Mouse (Mus musculus) gastrocnemius, adult 18-20 months (tissue): ENCODE data around the gene Gm15557. TPM values are rescaled to one million over a fixed set of nuclear protein-coding genes. Genes with fewer than 3 reads are reported as not detected.

Experiments used
- DNase-seq: peaks from one replicate; pipeline ENCODE4 v3.0.0; 2021; ENCODE audit warnings: low spot score
- total RNA-seq, 2 experiments: library from RNA; stranded (reverse); gene quantifications; 2 replicates each; pipeline ENCODE4 v1.2.3; 2021

Gm15557 gene
- total RNA-seq, 2 experiments from 2014 or later: not detected

DNA sequence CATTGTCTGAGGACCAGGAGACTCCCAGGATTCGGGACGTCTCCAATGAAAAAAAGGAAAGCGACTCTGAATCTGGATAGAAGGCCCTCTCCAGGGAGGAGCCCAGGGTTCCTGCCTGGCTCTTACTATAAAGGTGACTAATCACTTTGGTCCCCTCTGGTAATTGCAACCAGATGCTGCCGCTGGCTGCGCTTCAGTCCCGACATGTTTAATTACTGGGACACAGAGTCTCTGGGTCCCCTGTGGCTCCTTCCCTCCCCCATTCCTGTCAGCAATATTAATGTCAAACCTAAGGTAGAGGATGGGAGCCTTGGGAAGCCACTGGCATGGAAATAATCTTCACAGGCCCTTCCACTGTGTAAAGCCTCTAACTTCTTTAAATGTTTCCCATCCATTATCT is 8.8 kb downstream of the Gm15557 start:
- peak; percentile 34 for DNase-seq

DNA sequence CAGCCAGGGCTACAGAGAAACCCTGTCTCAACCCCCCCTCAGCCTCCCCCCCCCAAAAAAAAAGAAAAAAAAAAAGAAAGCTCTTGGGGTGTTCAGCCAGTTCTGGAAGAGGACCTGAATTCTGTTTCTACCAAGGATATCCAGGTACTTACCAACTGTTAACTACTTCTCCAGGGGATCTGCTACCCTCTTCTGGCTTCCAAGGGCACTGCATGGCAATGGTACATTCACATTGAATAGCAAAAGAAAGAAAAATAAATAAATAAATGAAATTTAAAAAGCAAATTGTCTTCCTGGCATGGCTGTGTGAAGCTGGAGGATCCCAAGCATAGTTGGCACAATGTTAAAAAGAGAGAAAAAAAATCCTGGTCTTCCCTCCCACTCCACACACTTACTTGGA is 11.5 kb downstream of the Gm15557 start:
- DNase-seq: peak; percentile 58

- DNase-seq: peak; percentile 92
These were observed 15.9 kb downstream of the Gm15557 start, which contains the start of gene Cep250 for GRCm38 (mm10) chr2:155956134-155957059. Gene Cep250, plus strand, starts transcription at chr2:155956458.

DNA sequence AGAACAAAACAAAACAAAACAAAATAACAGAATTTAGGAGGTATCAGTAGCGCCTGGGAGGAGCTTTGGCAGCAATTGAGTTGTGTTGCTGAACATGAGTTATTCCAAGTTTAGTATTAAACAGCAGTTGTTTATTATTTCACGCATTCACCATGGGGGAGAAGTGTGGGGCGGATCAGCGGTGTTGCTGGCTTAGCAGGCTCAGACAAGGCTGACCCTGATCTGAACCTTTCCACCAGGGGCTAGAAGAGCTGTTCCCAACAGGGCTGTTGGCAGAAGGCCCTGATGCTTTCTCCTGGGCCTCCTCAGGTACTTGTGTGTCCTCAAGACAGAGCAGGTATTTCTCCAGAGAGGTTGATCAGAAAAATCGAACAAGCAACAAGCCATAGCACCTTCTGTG is 19.5 kb downstream of the Gm15557 start:
- DNase-seq: no peak

- DNase-seq: no peak
These were observed 21.3 kb downstream of the Gm15557 start for GRCm38 (mm10) chr2:155961862-155962261.

- DNase-seq: peak; percentile 31
These were observed 22.5 kb downstream of the Gm15557 start for GRCm38 (mm10) chr2:155962991-155963390.

DNA sequence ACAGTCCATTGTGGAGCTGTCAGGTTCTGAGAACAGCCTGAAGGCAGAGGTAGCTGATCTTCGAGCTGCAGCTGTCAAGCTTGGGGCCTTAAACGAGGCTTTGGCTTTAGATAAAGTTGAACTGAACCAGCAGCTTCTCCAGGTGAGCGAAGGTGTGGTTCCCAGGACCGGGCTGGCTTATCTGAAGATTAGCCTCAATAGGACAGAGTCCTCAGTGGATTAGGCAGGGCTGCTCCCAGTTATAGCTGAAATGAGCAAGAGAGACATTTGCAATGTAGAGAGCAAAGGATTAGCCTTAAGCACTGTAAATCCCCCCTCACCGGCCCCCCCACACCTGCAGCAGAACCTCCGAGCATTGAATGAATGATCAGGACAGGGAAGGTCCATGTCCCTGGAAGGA is 32.8 kb downstream of the Gm15557 start:
- DNase-seq: no peak

DNA sequence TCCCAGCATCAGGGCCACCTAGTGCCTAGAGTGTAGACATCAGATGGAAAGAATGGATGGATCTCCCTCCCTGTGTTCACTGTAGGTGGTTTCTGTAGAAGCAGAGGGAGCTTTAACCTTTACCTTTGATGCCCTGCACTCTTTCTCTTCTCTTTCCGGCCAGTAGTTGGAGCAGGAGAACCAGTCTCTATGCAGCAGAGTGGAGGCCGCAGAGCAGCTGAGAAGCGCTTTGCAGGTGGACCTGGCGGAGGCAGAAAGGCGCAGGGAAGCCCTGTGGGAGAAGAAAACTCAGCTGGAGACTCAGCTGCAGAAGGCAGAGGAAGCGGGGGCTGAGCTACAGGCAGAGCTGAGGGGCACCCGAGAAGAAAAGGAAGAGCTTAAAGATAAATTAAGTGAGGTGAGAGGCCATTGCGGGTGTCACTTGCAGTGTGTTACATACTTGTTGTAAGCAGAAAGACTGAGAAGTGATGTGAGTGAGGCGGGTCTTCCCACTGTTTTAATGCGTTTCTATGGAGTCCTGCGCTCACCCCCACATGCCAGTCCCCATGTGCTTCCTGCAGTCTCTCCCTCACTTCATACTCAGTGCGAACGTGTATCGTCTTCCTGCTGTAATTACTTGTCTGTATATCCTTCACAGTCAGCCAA is 33.7 kb downstream of the Gm15557 start:
- DNase-seq: no peak

DNA sequence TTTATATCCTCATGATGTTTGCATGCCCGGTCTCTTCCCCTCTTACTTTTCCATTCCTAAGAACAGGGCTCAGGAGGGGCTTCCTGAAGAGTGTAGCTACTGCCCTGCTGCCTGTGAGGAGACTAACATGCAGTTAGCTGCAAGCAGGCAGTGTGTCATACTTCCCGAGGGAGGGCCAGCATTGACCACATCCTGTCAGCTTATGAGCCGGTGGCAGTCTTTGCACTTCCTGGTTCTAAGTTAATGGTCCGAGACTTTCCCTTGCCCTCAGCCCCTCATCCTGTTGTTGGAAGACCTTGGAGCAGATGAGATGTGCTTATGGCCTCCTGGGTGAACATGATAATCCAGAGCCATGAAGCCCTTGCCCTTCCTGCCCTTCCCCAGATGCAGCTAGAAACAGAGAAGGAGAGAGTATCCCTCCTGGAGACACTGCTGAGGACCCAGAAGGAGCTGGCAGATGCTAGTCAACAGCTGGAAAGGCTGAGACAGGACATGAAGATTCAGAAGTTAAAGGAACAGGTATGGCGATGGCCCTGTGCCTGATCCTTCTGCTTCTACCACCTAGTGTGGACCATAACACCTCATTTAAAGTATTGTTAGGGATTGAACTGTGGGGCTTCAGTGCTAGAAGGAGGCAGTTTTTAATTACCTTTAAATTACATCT is 38.9 kb downstream of the Gm15557 start:
- DNase-seq: no peak

DNA sequence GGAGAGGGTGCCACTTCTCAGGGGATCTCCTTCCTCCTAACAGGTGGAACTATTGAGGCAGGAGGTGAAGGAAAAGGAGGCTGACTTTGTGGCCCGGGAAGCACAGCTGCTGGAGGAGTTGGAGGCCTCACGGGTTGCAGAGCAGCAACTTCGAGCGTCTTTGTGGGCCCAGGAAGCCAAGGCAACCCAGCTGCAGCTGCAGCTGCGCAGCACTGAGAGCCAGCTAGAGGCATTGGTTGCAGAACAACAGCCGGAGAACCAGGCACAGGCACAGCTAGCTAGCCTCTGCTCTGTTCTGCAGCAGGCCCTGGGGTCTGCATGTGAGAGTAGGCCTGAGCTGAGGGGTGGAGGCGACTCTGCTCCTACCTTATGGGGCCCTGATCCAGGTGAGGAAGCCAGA is 45.2 kb downstream of the Gm15557 start:
- DNase-seq: no peak

DNA sequence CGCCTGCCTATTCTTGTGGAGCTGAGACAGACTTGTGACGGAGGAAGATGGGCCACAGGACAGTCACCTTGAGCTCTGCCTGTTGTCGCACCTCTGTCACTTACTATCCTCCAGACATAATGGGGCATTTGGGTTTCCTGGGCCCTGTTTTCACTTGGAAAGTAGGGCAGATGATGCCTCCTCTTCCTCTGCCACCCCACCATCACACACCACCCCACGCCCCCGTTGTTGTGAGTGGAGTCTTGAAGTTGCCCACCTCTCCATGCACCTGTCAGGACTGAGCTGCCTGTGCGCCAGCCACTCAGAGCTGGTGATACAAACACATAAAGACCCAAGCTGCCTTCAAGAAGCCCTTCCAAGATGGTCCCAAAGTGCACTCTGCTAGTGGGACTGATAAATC is 46.6 kb downstream of the Gm15557 start:
- DNase-seq: no peak

- DNase-seq: no peak
These were observed 48.6 kb downstream of the Gm15557 start for GRCm38 (mm10) chr2:155989085-155989484.

DNA sequence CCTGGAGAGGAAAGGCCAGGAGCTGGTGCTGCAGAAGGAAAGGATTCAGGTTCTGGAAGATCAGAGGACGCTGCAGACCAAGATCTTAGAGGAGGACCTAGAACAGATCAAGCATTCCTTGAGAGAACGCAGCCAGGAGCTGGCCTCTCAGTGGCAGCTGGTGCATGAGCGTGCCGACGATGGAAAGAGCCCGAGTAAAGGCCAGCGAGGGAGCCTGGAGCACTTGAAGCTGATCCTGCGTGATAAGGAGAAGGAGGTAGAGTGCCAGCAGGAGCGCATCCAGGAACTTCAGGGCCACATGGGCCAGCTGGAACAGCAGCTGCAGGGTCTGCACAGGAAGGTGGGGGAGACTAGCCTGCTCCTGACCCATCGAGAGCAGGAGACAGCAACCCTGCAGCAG is 50.6 kb downstream of the Gm15557 start:
- no peak for DNase-seq

DNA sequence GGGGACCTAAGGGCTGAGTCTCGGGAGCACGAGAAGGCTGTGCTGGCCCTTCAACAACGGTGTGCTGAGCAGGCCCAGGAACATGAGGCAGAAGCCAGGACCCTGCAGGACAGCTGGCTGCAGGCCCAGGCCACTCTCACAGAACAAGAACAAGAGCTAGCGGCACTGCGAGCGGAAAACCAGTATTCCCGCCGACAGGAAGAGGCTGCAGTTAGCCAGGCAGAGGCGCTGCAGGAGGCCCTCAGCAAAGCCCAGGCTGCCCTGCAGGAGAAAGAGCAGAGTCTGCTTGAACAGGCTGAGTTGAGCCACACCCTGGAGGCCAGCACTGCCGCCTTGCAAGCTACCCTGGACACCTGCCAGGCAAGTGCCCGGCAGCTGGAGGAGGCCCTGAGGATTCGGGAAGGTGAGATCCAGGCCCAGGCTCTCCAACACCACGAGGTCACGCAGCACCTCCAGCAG is 51.4 kb downstream of the Gm15557 start:
- peak; percentile 62 for DNase-seq

Other genes starting within 250 kb of the Gm15557 start
- 10 to 100 TPM; 96.6 to 99.0 TPM for gene Trpc4ap, start 248.3 kb upstream of the Gm15557 start, total RNA-seq
- gene Edem2, start 211.3 kb upstream of the Gm15557 start, total RNA-seq: 1 to 10 TPM; 4.3 to 4.9 TPM
- not detected for gene Gm17581, start 204.9 kb upstream of the Gm15557 start, total RNA-seq
- gene Procr, start 189.6 kb upstream of the Gm15557 start, total RNA-seq: 1 to 10 TPM; 6.8 to 7.9 TPM
- gene Mmp24, start 165.4 kb upstream of the Gm15557 start, total RNA-seq: not detected
- 10 to 100 TPM; 27.8 to 29.5 TPM for gene BC029722, start 121.3 kb upstream of the Gm15557 start, total RNA-seq
- gene Eif6, start 113.8 kb upstream of the Gm15557 start, total RNA-seq: 10 to 100 TPM; 43.4 to 45.4 TPM
- not detected for gene Fam83c, start 105.9 kb upstream of the Gm15557 start, total RNA-seq
- gene Uqcc1, start 10.4 kb upstream of the Gm15557 start, total RNA-seq: 100 to 1,000 TPM; 155 to 182 TPM
- gene Gdf5, start 4.6 kb downstream of the Gm15557 start, total RNA-seq: under 1 TPM in 1 of 2 experiments, not detected in 1; 0.38 TPM
- gene Cep250, start 15.7 kb downstream of the Gm15557 start, total RNA-seq: 1 to 10 TPM; 2.7 TPM
- gene 6430550D23Rik, start 67.2 kb downstream of the Gm15557 start, total RNA-seq: under 1 TPM; 0.12 to 0.41 TPM
- 10 to 100 TPM; 52.9 to 53.0 TPM for gene Ergic3, start 67.3 kb downstream of the Gm15557 start, total RNA-seq
- gene Fer1l4, start 112.2 kb downstream of the Gm15557 start, total RNA-seq: not detected
- under 1 TPM; 0.36 to 0.91 TPM for gene Spag4, start 124.4 kb downstream of the Gm15557 start, total RNA-seq
- 1 to 10 TPM; 7.4 to 9.5 TPM for gene Cpne1, start 171.2 kb downstream of the Gm15557 start, total RNA-seq
- gene Rbm12, start 171.2 kb downstream of the Gm15557 start, total RNA-seq: 1 to 10 TPM; 5.5 to 7.0 TPM
- gene Gm28036, start 186.4 kb downstream of the Gm15557 start, total RNA-seq: 1 to 10 TPM; 3.0 to 5.8 TPM
- 100 to 1,000 TPM; 246 to 250 TPM for gene Romo1, start 203.3 kb downstream of the Gm15557 start, total RNA-seq
- gene Nfs1, start 203.5 kb downstream of the Gm15557 start, total RNA-seq: 10 to 100 TPM; 75.7 to 77.7 TPM
- 100 to 1,000 TPM in 1 of 2 experiments, 10 to 100 TPM in 1; 89.8 to 104 TPM for gene Rbm39, start 239.5 kb downstream of the Gm15557 start, total RNA-seq